Mouse (Mus musculus) activated CD4-positive, CD25-positive, alpha-beta regulatory T cell, adult 4 months (primary cell): ENCODE measurements around the gene Xcl1. TPM values are rescaled to one million over a fixed set of nuclear protein-coding genes. Genes with fewer than 3 reads are reported as not detected.
"Not testable (repeated sequence)": the region's sequence is repeated elsewhere in the genome, so short reads cannot be mapped to it uniquely, and the experiment has no call there.

Source experiments
- ATAC-seq: one replicate; pipeline ENCODE4 v1.8.0; 2017
- polyA plus RNA-seq, 2 experiments: library from polyadenylated mRNA; unstranded; fragments of 100-300 nt; shearing (Covaris generic); gene quantifications; one replicate each; pipeline ENCODE4 v1.2.1; 2017

Xcl1 gene
- polyA plus RNA-seq: 10 to 100 TPM in 1 of 2 experiments, 1 to 10 TPM in 1; 4.3 to 14.9 TPM

DNA sequence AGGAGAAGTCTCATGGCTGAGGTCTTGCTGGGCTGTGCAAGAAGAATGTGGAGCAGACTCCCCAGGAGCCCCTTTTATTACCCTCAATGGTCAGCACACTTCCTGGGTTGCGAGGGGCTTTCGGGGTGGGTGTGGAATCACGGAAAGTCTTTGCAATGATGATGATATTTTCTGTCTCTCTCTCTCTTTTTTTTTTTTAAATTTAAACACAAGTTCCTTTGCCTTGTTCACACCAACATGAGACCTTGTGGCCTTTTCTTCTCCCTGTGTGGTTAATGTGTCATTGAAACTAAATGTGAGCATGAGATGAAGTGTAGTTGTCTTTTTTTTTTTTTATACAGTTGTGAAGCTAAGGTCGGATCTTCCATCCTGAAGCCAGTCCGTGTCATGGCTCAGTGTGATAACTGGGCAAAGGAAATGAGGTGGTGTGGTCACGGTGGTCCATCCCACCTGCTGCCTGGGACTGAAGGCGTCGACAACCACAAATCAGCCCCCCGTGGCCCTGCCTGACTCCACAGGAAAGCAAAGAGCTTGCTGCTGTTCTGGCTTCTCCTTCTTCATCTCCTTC is at the start of gene Xcl1:
Gene Xcl1 (minus strand): TSS at position 51 of the 568 bp plus-strand sequence.
- no peak for ATAC-seq

DNA sequence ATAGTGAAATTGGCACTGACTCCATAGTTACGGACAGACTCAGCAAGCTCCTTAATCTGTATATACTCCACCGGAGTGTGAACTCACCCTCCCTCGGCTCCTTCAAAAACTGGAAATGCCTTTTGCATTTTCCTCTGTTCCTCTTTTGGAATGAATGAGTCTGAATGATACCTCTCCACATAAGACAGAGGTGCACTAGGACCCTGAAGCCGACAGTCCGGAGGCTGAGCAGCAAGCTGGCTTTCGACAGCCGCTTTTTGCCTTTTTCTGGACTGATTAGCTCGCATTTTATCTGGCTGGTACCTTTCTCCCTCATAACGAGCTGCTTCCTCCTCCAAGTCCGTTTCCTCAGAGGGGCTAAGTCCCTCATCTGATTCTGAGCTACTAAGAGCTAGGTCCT is 49.4 kb upstream of the Xcl1 start:
- ATAC-seq: not testable (repeated sequence)

DNA sequence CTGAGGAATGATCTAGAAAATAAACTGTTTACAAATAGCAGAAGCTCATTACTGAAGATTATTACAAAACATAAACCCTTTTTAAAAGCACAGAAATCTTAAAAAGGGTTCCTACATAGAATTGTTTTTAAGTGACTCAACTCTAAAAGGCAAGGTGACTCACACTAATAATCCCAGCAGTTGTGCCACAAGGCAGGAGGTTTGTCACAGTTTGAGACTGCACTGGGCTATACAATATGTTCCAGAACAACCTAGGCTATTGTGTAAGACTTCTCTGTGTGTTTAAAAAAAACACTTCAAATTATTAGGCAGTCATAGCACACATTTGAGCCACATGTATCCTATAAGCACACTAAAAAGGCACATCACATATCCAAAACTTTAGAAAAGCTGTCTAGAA is 42.0 kb upstream of the Xcl1 start:
- no peak for ATAC-seq

DNA sequence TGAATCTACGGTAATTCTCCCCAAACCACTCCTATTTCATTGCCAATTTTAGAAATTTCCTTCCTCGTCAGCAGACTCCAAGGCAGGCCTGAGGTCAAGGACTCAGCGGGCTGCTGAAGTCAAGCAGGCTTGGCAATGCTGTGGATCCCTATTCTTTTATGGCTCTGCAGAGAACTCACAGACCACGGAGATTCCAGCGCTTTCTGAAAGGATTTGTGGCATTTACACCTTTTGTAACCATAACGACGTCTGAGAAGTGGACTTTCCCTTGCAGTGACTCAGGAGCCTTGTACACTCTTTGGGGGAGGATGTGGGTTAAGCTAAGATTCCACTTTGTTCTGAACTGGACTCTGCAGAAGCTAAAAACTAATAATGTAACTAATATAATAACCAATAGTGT is 40.4 kb upstream of the Xcl1 start:
- peak; percentile 79 for ATAC-seq

DNA sequence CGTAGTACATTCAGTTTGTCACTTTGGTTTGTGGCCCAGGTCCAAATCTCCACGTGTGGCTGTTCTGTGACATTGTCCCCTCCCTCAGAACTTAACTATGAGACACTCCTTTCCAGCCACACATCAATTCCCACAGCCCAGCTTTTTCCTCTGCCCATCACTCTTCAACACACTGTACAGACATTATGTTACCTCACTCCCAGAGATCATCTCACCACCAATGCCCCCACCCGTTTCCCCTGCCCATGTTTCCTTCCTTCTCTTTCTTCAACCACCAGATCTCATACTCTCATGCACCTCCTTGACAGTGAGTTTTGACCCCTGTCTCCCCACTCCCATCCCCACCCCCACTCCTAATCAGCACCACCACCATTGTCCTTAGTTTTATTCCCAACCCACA is 39.9 kb upstream of the Xcl1 start:
- ATAC-seq: no peak

DNA sequence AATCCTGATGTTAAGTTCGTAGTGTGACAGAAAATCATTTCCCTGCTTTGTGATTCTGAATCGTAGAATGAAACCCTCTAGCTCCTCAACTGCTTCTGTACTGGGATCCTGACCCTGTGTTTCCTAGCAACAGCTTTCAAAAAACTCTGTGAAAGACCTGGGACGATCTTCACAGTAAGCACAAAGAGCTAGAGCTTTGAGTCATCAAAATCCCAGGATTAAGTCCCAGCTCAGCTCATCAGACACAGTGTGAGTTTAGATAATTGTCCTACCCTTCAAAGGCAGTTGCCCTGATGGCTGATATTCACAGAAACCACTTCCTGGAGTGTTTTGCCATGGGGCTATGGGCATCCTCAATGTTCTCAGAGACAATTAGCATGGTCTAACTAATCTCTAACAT is 38.5 kb upstream of the Xcl1 start:
- ATAC-seq: peak; percentile 27

DNA sequence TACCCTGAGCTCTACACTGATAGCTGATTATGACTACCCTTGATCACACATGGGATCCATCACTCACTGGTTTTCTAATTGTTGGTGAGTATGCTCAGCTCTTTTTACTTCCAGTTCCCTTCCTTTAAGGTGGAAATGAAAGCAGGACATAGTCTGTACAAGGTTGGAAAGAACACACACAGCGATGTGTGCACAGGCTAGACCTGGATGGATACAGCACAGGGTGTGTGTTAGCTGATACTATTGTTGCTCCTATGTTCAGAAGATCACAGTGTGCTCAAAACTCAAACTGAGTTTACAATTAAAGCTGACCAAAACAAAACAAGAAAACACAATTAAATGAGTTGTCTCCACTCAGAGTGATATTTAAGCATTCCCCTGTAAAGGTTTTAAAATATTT is 38.0 kb upstream of the Xcl1 start:
- no peak for ATAC-seq

DNA sequence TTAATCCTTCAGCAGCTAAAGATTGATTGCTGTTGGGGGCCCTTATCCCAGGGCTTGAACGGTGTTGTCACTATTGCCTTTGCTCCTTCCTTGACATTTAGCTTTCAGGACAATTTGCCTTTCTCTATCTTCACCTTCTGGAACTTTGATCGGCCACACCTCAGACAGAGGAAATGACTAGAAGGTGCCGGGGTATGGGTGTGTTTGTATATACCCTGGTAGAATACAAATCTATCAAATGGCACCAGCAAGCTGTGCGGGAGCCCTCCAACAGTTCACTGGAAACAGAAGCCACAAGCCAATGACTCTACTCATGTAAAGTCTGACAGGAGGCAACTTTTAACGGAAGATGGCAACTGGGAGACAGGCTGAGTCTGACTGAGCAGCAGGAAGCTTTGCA is 37.4 kb upstream of the Xcl1 start:
- peak; percentile 28 for ATAC-seq

DNA sequence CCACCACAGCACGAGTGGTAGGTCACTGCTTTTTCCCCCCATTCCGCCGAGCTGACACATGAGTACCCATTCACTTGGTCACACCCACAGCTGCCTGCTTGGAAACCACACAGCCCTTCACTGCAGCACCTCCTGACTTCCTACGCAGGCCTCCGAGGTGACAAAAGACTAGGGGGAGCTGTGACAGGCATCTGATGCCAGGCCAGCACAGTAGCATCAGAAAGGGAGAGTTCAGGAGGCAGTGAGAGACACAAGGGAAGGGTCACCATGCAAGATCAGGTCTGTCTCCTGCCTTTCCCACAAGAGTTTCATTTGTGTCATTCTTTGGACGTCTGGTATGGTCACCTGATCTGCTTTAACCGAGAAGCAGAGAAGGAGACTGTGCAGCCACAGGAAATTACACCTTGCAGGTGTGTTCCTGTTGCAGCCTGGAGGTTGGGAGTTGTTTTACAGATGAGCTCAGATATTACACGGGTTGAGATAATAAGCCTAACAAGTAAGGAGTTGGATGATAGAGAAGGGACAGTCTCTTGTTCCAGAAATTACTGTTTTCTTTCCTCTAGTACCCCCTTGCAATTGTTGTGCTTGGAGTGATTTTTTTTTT is 30.9 kb upstream of the Xcl1 start:
- peak; percentile 95 for ATAC-seq

DNA sequence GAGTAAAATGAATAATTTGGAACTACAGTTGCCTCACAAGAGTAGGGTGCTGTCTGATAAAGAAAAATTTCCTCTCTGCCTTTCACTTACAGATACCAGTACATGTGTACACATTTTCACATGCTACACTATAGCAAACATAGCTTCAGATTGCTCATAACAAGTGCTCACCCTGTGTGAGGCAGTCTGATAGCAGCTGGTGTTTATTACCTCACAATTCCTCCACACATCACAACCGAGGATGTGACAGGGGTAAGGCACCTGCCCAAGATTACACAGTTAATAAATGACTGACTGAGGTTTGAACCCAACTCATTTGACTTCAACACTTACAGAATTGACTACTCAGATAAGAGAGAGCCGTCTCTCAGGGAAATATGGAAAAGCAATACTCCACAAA is 25.3 kb upstream of the Xcl1 start:
- ATAC-seq: peak; percentile 33

DNA sequence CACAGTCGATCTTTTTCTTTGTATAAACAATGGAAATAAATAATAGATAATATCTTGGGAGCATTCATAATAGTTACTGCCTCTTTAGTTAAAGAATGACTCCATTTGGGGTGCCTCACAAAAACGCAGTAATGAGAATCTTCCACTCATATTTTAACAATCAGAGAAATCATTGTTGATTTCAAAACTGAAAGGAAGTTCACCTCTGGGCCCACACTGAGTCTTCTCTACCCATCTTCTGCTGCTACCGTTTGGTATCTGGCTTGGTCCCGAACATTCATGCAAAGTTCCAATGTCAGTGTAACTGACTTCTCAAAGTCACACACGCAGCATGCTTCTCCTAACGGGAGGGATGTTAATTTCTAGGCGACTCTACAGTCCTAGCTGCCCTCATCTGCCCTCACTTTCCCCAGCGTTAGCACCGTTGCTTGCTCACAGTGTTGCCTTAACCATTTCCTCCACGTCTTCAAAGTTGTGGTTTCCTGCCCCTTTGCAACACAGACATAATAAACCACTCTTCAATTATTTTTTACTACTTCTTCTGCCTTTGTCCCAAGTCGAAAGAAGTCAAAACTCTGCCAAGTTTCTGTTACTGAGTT is 24.6 kb upstream of the Xcl1 start:
- ATAC-seq: peak; percentile 88

DNA sequence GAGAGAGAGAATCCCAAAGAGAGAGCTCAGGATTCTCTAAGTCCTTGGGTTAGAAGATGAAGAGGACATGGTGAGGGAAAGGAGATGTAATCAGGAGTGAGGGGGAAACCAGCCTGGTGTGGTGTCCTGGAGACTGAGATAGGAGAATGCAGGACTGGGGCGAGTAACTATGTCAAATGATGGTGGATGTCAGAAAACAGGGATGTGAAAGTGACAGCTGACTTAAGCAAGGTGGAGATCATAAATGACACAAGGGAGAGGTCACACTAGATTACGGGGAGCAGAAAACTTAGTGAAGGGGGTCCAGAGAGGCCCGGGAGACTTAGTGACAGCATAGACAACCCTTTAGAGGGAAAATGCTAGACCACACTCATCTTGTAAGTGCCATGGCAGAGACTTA is 23.8 kb upstream of the Xcl1 start:
- no peak for ATAC-seq

DNA sequence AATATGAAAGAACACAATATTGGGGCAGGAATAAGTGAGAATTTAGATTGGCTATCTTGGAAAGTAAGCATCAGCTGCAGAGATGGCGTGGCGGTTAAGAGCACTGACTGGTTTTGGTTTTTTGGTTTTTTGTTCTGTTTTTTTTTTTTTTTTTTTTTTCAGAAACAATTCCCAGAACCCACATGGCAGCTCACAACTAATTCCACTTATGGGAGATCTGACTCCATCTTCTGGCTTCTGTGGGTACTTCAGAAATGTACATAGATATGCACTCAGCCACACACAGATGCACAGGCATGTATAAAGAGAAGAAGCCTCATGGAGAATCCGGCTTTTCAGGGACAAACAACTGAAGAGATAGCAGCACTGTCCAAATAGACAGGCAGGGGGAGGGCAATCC is 22.6 kb upstream of the Xcl1 start:
- ATAC-seq: no peak

DNA sequence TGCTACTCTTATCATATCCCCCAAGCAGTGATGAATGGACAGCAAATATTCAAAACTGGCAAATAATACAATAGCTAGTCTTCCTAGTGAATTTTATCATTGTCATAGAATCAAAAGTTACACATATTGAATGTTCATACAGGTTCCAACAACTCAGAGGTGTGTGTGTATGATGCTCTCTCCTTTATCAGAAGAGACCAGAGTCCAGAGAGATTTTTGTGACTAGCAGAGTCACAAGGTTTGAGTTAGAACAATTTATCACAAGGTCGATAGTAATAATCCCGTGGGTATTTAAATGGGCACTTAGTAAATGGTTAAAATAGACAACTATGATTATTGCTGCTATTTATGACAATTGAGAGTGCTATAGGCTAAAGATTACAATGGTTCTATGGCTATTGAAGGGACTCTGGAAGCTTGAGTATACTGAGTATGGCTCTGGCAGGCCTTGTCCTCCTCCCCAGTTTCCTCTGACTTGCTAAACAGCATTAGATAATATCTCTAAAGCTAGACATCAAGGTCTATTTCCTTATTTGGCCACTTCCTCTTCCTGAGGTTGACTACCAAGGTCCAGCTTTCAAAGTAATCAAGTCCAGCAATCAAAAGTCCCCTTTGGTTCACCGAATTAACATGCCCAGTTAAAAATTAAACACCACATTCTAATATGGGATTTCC is 21.5 kb upstream of the Xcl1 start:
- ATAC-seq: no peak

DNA sequence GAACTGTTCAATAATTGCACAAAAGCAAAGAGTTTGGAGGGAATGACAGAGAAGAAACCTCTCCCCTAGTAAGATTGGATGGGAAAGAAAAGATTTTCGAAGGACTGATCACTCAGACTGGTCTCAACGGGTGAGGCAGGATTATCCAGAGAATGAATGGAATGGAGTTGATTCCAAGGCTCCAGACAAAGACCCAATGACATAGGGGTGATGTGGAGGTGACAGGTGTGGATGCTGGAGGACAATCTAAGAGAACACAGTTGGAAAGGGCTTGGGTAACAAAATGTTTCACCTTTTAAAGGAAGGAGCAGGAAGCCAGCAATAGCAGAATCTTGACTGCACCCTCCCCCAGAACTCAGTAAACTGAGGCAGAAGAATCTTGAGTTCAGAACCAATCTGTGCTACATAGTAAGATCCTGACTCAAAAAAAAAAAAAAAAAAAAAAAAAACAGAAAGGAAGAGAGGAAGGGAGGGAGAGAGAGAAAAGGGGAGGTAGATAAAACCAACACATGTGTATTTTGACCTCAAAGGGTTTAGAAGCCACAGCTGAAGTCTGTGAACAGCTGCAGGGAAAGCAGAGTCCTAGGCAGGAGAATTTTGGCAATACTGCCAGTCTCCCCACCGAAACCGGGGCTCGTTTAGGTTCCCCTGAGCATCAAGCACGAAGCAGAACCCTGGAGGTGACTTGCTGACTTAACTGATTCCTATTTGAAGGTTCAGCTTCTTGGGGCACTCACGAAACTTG is 20.3 kb upstream of the Xcl1 start:
- no peak for ATAC-seq

DNA sequence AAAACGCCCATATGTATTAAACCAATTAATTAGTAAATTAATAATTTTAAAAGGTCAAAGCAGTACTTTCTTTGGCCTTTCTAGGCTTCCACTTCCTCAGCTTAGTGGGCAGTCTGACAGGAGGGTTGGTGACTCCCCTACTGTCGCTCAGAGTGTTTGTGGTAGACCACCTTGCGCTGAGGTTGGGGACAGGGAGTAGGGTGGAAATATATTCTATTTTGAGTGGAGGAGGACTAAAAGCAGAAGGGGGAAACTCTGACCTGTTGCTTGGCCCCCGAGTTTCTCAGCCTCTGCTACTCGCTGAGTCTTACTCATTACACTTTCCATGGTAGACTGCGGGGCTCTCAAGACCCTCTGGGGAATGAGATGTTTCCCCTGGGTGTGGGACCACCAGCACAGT is 18.2 kb upstream of the Xcl1 start:
- ATAC-seq: no peak

DNA sequence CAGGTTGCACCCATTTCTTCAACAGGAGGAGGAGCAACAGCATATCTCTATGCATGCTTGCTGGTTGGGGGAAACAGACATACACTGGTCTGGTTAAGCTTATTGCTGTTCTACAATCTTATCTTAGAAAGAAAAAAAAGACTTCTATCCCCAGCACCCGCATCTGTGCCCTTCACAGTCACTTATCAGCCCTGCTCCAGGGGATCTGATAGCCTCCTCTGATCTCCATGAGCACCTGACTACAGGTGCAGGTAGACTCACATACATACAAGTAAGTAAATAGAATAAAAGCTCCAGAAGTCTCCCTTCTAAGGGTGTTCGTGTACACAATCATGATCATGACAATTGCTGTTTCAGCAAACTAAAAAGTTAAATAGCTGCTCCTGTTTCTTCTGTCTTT is 733 bp upstream of the Xcl1 start:
- no peak for ATAC-seq

DNA sequence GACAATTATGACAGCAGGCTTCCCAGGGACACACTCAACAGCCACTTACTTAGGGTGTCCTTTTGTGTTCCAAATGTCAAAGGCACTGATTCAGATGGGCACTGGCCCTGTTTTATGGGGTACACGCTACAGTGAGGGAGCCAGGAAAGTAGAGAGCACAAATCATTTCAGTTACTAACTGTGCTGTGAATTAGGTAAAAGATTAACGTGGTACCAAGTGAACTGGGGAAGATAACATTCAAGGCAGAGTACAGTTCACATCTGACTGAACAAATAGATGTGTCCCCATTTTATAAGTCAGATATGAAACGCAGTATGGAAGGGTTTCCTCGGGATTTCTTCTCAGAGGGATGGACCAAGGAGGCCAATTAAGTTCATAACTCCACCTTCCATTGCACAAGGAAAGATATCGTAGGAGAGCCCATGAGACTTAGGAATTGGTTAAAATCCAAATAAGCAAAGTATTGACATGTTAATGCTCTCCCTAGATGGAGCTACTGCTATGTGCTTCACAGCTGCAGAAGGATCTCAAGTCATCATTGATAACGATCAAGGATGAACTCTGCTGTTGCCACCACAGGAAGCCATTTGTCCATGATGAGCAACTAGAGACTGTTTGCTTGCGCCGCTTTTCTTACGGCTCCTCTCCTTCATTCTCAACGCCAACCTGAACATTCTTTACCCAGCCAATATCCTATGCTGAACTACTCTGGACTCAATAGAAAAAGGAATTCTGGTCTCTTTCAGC is 1.7 kb downstream of the Xcl1 start:
- peak; percentile 76 for ATAC-seq

DNA sequence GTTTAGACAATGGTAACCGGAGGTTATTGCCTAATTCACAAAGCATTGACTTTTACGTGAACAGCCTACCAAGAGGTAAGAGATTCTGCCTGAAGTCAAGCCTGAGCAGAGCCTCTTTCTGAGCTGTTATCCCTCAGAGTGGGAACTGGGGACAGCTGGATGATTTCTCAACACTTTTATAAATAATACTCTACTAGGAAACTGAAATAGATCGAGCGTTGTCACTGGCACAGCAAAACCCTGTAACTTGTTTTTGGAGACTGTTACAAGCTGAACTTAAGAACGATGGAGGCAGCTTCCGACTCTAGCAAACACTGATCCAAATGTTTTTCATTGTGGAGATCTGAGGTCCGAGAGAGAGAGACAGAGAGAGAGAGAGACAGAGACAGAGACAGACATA is 4.2 kb downstream of the Xcl1 start:
- ATAC-seq: no peak

DNA sequence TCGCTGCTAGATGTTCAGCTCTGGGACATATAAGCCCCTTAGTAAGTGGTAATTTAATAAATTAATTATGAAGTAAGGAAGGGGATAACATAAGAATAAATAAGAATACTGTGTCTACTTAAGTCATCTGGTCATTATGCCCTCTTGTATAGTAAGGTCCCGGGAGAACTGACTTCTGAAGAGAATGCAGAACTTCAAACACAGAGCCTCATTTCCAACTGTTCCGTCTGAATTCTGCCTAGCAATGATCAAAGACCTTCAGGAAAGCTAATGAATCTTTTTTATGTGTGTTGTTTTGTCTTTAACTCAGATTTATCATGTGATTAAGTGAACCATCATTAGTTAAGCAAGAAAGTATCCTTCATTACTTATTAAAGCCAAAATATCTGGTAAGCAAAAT is 5.3 kb downstream of the Xcl1 start:
- ATAC-seq: no peak

DNA sequence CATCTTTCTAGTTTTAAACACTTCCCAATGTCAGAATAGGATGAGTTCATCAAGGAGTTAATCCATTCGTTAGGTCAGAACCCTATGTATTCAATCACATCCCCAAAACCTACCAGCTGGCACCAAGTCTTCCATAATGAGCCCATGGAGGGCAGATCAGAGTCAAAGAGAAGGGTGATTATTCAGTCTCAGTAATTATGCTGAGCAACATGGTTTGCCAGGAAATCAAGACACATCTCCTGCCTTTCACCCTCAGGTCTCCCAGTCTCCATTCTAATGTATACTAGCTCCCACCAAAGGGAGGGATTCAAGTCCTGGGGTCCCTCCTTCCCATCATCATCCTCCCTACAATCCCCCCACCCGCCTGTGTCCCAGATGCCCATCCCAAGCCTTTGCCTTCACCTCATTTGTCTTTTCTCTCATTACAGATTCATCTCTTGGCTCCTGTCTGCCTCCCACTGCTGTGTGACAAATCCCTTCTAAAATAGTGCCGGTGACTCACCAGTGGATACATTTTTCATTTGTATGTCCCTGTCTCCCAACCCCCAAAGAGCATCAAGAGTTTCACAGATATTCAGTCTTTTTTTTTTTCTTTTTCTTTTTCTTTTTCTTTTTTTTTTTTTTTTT is 8.7 kb downstream of the Xcl1 start:
- ATAC-seq: no peak

DNA sequence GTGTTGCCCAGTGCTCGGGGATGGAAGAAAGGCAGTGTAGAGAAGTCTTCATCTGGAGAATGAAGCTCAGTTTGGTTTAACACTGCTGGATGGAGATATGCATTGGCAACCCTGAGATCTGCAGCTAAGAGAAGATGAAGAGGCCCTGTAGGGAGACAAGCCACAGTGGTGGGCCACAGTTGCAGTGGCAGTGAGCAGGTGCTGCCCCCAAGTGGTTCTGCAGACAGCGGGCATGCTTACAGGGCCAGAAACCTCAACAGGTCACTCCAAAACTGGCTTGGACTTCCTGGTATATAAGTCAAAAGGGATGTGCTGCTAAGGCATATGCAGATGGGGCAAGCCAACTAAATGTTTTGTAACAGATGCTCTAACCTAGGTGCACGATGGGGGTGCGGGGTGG is 30.3 kb downstream of the Xcl1 start:
- ATAC-seq: no peak
